Mouse (Mus musculus) frontal cortex, adult 2 months (tissue): ENCODE measurements around the gene Arl9. TPM values are rescaled to one million over a fixed set of nuclear protein-coding genes. Genes with fewer than 3 reads are reported as not detected.
A peak's percentile ranks its signal among the peaks of the same experiment; 100 is the strongest.
"Not testable (repeated sequence)": the region's sequence is repeated elsewhere in the genome, so short reads cannot be mapped to it uniquely, and the experiment has no call there.

ENCODE experiments used
- DNase-seq, 2 experiments: peaks; one replicate each; pipeline ENCODE4 v3.0.0; 2022; ENCODE audit warnings: low spot score in 1 of 2; ENCODE audit errors: extremely low spot score in 1 of 2
- polyA plus RNA-seq: library from polyadenylated mRNA; depleted of rRNA; stranded (reverse); fragments of >200 nt; gene quantifications from 2 replicates; pipeline ENCODE4 v1.2.3, GENCODE M21; 2012; rRNA removed

Arl9 gene
- polyA plus RNA-seq, 1 experiment: not detected

DNA sequence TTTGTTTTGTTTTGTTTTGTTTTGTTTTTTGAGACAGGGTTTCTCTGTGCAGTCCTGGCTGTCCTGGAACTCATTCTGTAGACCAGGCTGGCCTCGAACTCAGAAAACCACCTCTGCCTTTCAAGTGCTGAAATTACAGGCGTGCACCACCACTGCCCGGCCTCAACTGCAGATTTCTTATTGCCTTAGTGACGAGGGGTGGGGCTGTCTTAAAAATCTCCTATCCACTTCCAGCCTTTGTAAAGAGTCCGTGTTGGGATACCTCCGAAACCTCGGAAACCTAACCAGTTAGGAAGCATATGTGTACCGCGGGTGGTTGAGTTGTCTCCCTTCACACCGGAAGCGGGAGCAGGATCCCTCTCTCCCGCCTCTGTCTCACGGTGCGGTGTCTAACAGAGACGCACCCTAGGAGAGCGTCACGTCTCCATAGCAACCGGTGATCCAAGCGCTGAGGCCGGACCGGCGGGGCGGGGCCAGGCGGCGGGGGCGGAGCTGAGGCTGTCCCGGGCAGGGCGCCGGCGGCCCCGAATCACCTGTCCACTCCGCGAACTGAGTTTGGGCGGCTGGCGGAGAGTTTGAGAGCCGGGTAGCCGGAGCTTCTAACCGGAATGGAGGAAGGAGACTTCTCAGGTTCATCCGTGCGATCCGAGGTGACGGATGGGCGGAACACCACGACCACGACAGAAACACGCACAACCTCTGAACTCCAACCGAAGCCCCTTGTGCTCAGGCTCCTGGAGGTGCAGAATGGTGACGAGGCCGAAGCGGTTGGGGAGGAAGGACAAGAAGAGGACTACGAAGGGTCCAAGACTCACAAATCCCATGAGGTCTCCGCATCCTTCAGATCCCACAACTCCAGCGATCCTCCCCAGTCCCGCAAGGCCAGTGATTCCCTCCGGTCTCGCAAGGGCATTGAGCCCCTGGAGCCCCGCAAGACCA is 12.0 kb downstream of the Arl9 start, which contains the start of gene Thegl:
Gene Thegl, plus strand, starts transcription at position 480 of the 939 bp plus-strand sequence.
- DNase-seq: peak; percentile 41 to 77

DNA sequence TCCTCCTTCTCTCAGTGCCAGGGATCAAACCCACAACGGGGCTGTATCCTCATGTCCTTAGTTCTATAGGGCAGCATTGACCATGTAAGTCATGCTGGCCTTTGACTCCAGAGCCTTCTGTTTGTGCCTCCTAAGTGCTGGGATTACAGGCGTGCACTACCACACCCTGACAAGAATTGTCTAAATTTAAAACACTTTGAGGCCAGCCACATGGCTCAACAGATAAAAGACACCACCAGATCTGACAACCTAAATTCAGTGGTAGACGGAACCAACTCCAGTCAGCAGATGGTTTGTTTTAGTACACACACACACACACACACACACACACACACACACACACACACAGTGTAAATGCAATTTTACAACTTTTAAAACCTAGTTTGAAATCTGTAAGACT is 24.2 kb downstream of the Arl9 start:
- no peak for DNase-seq

- peak in 1 of 2 experiments; percentile 39 for DNase-seq
These were observed 25.9 kb downstream of the Arl9 start for GRCm38 (mm10) chr5:77029735-77030134.

DNA sequence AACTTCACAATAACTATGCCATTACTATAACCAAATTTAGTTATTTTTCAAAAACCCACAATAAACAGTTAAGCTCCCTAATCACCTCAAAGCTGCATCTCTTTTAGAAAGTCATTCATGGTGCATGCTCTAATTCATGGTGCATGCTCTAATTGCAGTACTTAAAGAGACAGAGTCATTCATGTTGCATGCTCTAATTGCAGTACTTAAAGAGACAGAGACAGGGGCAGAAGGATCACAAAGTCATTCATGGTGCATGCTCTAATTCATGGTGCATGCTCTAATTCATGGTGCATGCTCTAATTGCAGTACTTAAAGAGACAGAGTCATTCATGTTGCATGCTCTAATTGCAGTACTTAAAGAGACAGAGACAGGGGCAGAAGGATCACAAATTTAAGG is 31.2 kb downstream of the Arl9 start:
- not testable (repeated sequence) for DNase-seq

- no peak for DNase-seq
These were observed 34.6 kb downstream of the Arl9 start for GRCm38 (mm10) chr5:77038451-77038850.

DNA sequence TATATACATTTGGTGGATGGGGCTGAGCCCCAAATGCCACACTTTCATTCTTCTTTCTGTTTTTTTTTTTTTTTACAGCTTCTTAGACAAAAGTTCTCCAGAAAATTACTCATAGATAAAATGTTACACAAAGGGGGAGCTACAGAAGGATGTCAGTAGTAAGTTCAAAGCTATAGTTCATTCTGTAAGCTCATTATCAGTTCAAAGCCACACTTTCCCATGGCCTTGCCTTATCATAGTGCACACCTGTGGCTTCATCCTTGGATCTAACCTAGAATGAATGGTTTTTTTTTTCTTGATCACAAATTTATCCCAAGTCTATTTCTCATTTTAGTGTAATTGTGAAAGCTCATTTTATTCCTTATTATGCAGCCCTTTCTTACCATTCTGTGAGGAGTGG is 35.5 kb downstream of the Arl9 start:
- DNase-seq: no peak

GRCm38 (mm10) chr5:77044362-77044761 is 40.5 kb downstream of the Arl9 start:
- no peak for DNase-seq

DNA sequence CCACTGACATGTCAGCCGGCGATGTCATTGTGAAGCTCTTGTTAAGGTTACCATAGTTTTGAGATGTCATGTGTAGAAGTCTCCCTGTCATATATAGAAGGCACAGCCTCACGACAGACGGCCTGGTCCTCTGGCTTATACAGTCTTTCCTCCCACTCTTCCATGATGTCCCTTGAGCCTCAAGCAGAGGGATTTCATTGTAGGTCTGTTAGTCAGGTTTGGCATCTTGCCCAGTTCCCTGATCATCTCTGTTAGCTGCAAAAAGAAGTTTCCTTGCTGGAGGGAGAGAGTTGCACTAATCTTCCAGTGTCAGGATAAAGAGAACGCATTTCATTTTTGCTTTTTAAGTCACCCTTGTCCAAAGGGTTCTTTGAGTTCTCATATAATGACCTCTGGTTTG is 48.8 kb downstream of the Arl9 start:
- DNase-seq: no peak

DNA sequence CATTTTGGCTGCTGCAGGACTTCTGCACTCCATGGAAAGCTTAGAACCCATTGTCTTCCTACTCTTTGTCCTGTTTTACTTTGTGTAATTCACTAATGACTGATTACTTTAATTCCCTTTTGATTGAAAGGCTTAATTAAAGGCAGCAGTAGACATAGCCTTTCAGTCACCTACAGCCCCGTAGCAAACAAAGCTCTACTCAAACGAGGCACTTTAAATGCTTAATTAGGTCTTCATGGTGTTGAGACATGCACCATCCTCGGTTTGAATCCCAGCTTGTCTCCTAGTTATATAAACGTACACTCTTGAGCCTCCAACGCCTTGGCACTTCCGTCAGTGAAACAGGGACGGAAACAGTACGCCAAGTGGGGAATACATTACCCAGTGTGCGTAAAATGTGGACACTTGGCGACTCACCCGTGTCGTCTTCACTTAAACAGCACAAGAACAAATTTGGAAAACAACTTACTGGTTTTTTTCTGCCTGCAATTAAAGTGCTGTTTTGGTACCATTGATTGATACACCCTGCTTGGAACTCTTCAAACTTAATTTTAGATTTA is 53.1 kb downstream of the Arl9 start:
- DNase-seq: peak in 1 of 2 experiments; percentile 47

Other genes starting within 250 kb of the Arl9 start
- 25.1 and 28.7 TPM in 2 replicates for gene Aasdh, start 98.5 kb upstream of the Arl9 start, polyA plus RNA-seq
- gene Paics, start 52.7 kb upstream of the Arl9 start, polyA plus RNA-seq: 70.0 and 84.1 TPM in 2 replicates
- 9.2 and 10.0 TPM in 2 replicates for gene Ppat, start 52.5 kb upstream of the Arl9 start, polyA plus RNA-seq
- 64.9 and 66.3 TPM in 2 replicates for gene Srp72, start 29.4 kb upstream of the Arl9 start, polyA plus RNA-seq
- gene Thegl, start 12.0 kb downstream of the Arl9 start, polyA plus RNA-seq: 0.26 and 0.40 TPM in 2 replicates
- 75.1 and 105 TPM in 2 replicates for gene Hopx, start 111.1 kb downstream of the Arl9 start, polyA plus RNA-seq
- gene Spink2, start 207.4 kb downstream of the Arl9 start, polyA plus RNA-seq: 0.22 TPM in 1 of 2 replicates, not detected in the other